Mouse (Mus musculus) limb, embryonic 15.5 days (tissue): ENCODE data around the gene Hoxc10. TPM values are rescaled to one million over a fixed set of nuclear protein-coding genes. Genes with fewer than 3 reads are reported as not detected.

Experiments
- ATAC-seq: fragments of 200-750 bp; cut with Nextera tagmentation; 2 replicates; pipeline ENCODE4 v1.8.0; 2017; ENCODE audit warnings: low read depth, moderate TSS enrichment; ENCODE audit not compliant: insufficient number of reproducible peaks, low FRiP score, low TSS enrichment
- H3K27ac ChIP-seq: fragments of 300-500 bp; sonication (generic); 2 replicates; pipeline ENCODE4 v1.5.1; 2015; ENCODE audit warnings: moderate library complexity, mild to moderate bottlenecking, inconsistent platforms
- H3K27me3 ChIP-seq: fragments of 300-500 bp; sonication (generic); 2 replicates; pipeline ENCODE4 v1.6.1; 2015; ENCODE audit warnings: inconsistent platforms
- H3K36me3 ChIP-seq: fragments of 300-500 bp; sonication (generic); 2 replicates; pipeline ENCODE4 v1.6.1; 2015; ENCODE audit warnings: inconsistent platforms
- H3K4me1 ChIP-seq: fragments of 300-500 bp; sonication (generic); 2 replicates; pipeline ENCODE4 v1.6.1; 2015; ENCODE audit warnings: inconsistent platforms
- H3K4me2 ChIP-seq: fragments of 300-500 bp; sonication (generic); 2 replicates; pipeline ENCODE4 v1.6.1; 2015; ENCODE audit warnings: mild to moderate bottlenecking, inconsistent platforms
- H3K4me3 ChIP-seq: fragments of 300-500 bp; sonication (generic); 2 replicates; pipeline ENCODE4 v1.5.1; 2015; ENCODE audit warnings: mild to moderate bottlenecking, inconsistent platforms
- H3K9ac ChIP-seq: fragments of 300-500 bp; sonication (generic); 2 replicates; pipeline ENCODE4 v1.6.1; 2015; ENCODE audit warnings: inconsistent platforms
- H3K9me3 ChIP-seq: fragments of 300-500 bp; sonication (generic); 2 replicates; pipeline ENCODE4 v1.6.1; 2016; ENCODE audit warnings: inconsistent platforms
- WGBS: fragments of 180-500 bp; shearing (Covaris S2); methylation state at CpG from one replicate; pipeline ENCODE4 v1.1.7; 2015; 5-methylcytosine and 5-hydroxymethylcytosine counted together
- polyA plus RNA-seq: library from polyadenylated mRNA; unstranded; fragments of >200 nt; fragmentation: Nextera tagmentation; extraction: Ambion mirVana; gene quantifications from 2 replicates; pipeline ENCODE4 v1.2.1, GENCODE M21; 2015

Hoxc10 gene
- polyA plus RNA-seq, 1 experiment from 2014 or later: 5.6 TPM

DNA sequence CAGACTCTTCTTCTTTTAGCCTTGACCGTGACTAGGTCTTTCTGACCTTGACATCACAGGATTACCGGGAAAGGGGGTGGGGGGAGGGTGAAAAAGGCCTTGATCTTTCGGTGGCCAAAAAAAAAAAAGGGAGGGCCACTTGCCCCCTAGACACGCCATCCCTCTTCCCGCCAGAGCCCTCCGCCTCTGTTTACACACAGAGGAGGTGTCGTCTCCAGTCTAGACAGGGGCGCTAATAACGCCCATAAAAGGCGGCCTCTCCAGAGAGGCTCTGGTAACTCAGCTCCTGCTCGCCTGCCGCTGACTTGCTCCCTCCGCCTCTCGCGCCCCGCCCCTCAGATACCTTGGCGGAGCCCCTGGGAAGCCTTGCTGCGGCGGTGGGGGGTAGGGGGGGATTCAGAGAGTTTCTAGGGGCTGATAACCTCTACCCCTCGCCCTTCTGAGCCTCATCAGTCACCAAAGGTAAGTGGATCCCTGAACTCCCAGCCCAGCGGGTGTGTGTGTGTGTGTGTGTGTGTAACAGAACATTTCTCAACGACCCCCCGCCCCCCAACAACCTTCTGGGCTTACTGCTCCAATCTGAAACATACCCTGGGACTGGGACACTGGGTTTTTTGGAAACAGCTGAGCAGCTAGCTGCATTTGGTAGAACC is 34.8 kb upstream of the Hoxc10 start:
- no peaks in the 10 kb centered on the region for H3K9me3 ChIP-seq
- H3K27ac ChIP-seq: no peak overlapping the region
- no peaks in the 10 kb centered on the region for H3K36me3 ChIP-seq
- peaks cover 11% of the 10 kb centered on the region for H3K4me1 ChIP-seq
- no peak overlapping the region for H3K9ac ChIP-seq
- peak overlapping the region; percentile 7; the same call in 1 of the 2 replicates for H3K4me3 ChIP-seq
- WGBS: 2% methylated on average over 23 of the region's 23 CpGs
- H3K4me2 ChIP-seq: no peak overlapping the region
- peaks cover 100% of the 10 kb centered on the region for H3K27me3 ChIP-seq
- ATAC-seq: no peak

DNA sequence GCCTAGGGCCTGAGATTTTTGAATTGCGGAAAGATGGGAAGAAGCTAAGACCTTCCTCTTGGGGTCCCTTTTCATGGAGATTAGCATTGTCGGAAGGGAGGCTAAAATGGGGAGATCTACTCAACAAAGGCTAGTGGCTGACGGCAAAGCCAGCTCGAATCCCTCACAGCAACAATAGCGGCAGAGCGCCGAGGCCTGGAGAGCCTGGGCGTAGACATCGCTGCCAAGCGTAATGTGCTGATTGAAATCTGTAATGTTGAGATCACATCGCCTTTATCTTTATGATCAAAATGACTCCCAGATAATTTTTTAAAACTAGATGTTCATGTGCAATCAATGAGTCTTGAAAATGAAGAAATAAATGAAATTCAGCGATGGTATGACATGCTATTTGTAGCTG is 32.2 kb upstream of the Hoxc10 start:
- no peak overlapping the region for H3K27ac ChIP-seq
- no peaks in the 10 kb centered on the region for H3K9me3 ChIP-seq
- no peak overlapping the region for H3K4me2 ChIP-seq
- ATAC-seq: no peak
- peak overlapping the region; percentile 26 for H3K4me3 ChIP-seq
- H3K4me1 ChIP-seq: peaks cover 17% of the 10 kb centered on the region
- H3K36me3 ChIP-seq: no peaks in the 10 kb centered on the region
- H3K27me3 ChIP-seq: peaks cover 100% of the 10 kb centered on the region
- no peak overlapping the region for H3K9ac ChIP-seq
- WGBS: 7% methylated on average over 12 of the region's 12 CpGs

DNA sequence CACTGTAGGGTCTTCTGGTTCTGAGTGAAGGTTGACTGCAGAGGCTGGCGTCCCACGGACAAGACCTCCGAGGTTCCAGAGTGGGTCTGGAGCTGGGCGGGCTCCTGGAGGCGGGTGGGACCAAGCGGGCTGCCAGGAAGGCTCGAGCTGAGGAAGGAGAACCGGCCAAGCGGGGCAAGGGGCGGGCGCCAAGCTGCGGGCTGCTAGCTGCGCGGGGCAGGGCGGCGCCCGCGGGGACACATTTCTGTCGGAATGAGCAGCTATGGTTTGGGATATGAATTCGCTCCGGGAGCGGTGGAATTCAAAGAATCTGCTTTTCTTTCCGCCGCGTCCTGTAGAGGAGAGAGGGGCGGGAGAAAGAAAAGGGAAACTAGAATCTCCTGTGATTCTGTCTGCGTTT is 31.7 kb upstream of the Hoxc10 start:
- peaks cover 22% of the 10 kb centered on the region for H3K4me1 ChIP-seq
- 2% methylated on average over 26 of the region's 27 CpGs for WGBS
- H3K9me3 ChIP-seq: no peaks in the 10 kb centered on the region
- no peaks in the 10 kb centered on the region for H3K36me3 ChIP-seq
- peak overlapping the region; percentile 26 for H3K4me3 ChIP-seq
- H3K27me3 ChIP-seq: peaks cover 100% of the 10 kb centered on the region
- no peak overlapping the region for H3K9ac ChIP-seq
- no peak for ATAC-seq
- H3K4me2 ChIP-seq: peak overlapping the region; percentile 30
- no peak overlapping the region for H3K27ac ChIP-seq

DNA sequence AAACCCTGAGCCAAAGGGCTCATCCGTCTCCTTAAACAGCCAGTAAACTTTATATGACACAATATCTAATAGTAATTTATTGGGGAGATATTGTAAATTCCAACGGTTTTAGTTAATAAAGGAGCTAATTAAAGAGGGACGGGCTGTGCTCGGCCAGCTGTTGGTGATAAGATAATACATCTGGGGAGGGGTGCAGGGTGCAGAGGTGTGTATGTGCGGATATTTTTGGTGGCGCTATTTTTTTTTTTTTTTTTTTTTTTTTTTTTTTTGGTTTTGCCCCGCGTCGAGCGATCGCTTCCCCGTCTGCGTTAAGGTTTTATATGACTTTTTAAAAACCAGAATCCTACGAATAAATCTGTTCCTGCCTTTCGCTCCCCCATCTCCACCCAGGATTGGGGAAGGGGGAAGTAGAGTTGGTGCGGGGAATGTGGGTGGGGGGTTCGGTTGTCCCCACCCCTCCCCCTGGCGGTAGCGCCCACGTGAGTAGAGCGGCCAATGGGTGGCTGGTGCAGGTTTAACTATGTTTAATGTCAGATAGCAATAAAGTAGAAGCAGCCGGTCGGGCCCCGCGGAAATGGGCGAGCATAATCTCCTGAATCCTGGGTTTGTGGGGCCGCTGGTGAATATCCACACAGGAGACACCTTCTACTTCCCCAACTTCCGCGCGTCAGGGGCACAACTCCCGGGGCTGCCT is 30.2 kb upstream of the Hoxc10 start, which contains the start of gene Hoxc12:
Gene Hoxc12, plus strand, starts transcription at position 479 of the 694 bp plus-strand sequence.
- no peak for ATAC-seq
- Histone ChIP-seq H3K27me3 (peaks cover 100% of the 10 kb centered on the region), H3K4me2 (peak within 1 kb of the TSS; percentile 38), H3K4me3 (peak within 1 kb of the TSS; percentile 36), H3K9me3 (no peaks in the 10 kb centered on the region), H3K9ac (no peak within 1 kb of the TSS), H3K4me1 (peaks cover 22% of the 10 kb centered on the region), H3K27ac (peak within 1 kb of the TSS; percentile 61), H3K36me3 (no peaks in the 10 kb centered on the region)
- WGBS: under 1% methylated on average over 31 of the region's 31 CpGs

DNA sequence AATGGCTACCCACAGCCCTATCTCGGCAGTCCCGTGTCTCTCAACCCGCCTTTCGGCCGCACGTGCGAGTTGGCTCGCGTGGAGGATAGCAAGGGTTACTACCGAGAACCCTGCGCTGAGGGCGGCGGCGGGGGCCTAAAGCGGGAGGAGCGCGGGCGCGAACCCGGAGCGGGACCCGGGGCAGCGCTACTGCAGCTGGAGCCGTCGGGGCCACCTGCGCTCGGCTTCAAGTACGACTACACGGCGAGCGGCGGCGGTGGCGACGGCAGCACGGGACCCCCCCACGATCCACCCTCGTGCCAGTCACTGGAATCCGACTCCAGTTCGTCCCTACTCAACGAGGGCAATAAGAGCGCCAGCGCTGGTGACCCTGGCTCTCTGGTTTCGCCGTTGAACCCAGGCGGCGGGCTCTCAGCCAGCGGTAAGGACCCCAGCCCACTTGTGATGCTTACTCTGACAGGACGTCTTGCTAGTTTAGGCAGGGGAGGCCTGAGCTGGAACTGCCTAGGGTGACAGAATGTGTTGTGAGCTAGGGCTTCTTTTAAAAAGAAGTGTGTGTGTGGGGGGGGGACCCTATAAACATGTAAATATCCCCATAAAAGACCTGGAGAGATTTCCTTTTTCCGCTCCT is 29.4 kb upstream of the Hoxc10 start:
- 2% methylated on average over 50 of the region's 50 CpGs for WGBS
- Histone ChIP-seq H3K4me3 (peak overlapping the region; percentile 36), H3K9ac (no peak overlapping the region), H3K4me2 (peak overlapping the region; percentile 38), H3K4me1 (peaks cover 18% of the 10 kb centered on the region), H3K27me3 (peaks cover 99% of the 10 kb centered on the region), H3K9me3 (no peaks in the 10 kb centered on the region), H3K36me3 (no peaks in the 10 kb centered on the region), H3K27ac (peak overlapping the region; percentile 61)
- ATAC-seq: no peak

DNA sequence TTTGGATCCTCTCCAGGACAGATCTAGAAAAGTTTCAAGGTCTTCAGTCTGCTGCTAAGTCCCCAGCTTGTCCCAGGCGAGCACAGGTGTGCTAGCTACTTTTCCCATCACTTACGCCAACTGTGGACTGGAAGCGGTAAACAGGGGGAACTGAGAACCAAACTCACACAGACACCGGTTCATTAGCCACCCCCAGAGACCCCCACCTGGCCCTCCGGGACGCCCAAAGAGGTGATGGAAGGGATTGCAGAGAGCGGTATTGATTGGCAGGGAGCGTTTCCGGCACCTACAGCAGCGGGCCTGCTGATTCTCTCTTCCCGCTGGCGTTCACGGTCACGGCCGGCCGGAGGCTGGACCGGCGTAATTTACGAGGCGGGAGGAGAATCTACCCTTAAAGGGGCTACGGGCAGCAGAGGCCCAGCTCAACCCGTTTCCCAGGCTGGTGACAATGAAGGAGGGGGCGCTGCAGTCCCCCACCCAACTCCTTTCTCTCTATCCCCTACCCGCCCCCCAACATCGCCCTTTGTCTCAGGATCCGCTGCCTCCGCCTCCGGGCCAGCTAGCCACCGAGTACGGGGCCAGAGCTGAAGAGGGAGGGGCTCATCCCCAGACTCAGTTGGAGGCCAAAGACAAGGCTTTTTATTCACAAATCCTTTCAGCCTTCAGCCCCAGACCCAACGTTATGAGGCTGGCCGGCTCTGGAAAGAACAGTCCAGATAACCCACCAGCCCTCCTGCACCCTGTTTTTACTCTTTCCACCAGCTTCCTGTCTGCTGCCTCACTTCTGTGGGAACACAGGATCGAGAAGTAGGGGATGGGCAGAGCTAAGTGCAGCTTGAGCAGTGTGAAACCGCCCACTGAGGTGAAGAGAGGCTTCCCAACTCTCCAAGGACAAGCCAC is 27.1 kb upstream of the Hoxc10 start:
- peak overlapping the region; percentile 31 for H3K4me2 ChIP-seq
- WGBS: 8% methylated on average over 34 of the region's 34 CpGs
- no peak overlapping the region for H3K9ac ChIP-seq

DNA sequence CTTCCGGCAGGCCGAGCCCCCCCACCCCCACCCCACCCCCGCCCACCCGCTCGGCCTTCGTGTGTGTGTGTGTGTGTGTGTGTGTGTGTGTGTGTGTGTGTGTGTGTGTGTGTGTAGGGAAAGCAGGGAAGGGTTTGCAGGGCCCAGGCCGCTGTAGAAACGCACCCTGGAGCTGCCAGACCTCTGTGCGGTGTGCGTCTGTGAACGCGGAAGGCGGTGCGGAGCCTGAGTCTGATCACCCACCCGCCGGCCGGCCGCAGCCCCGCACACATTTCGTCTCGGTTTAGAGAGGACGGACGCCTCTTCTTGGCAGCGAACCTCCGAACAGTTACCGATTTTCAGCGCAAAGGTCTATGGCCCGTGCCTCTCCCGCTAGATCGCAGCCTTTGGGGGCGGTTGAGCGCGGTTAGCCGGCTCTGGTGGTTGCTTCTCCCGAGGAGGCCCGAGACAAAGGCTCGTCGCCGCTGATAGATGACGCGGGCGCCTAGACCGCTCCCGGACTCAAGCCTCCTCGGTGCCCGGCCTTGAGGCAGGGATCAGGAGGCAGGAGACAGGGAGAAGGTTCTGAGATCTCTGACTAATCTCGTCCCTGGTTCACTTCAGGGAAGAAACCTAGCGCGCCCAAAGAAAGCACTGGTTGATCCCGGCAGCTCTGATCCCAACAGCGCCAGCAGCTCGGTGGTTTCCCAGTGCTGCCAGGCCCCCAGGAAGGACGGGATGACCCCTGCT is 23.7 kb upstream of the Hoxc10 start:
- no peak for ATAC-seq
- H3K4me2 ChIP-seq: peak overlapping the region; percentile 48
- H3K4me3 ChIP-seq: peak overlapping the region; percentile 33

More for the DNA sequence above, 27.1 kb upstream of the Hoxc10 start:
- H3K4me3 ChIP-seq: peak overlapping the region; percentile 6; the same call in 1 of the 2 replicates
- ATAC-seq: no peak
- H3K9me3 ChIP-seq: no peaks in the 10 kb centered on the region
- peaks cover 96% of the 10 kb centered on the region for H3K27me3 ChIP-seq
- no peak overlapping the region for H3K27ac ChIP-seq
- H3K4me1 ChIP-seq: peaks cover 28% of the 10 kb centered on the region
- H3K36me3 ChIP-seq: no peaks in the 10 kb centered on the region

DNA sequence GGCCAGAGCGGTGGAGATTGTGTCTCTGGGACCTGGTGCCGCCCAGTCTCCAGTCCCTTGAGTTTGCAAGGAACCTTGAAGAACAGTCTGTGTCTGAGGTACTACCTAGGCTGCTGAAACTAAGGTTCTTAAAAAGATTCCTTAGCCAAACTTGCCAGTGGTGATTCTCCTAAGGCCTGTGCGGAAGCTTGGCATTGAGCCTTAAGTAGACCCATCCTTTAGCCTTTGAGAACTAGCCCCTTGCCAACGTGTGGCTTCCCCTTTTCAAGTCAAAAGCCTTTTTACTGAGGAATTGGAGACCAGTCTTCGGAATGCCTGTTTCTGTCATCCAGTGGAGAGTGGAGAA is 23.2 kb upstream of the Hoxc10 start:
- peak overlapping the region; percentile 48 for H3K4me2 ChIP-seq
- H3K4me3 ChIP-seq: peak overlapping the region; percentile 33
- WGBS: 15% methylated on average over 5 of the region's 5 CpGs
- no peak overlapping the region for H3K27ac ChIP-seq
- H3K4me1 ChIP-seq: peaks cover 17% of the 10 kb centered on the region
- H3K9ac ChIP-seq: no peak overlapping the region
- H3K36me3 ChIP-seq: no peaks in the 10 kb centered on the region
- peaks cover 95% of the 10 kb centered on the region for H3K27me3 ChIP-seq
- no peaks in the 10 kb centered on the region for H3K9me3 ChIP-seq
- no peak for ATAC-seq

More for the DNA sequence above, 23.7 kb upstream of the Hoxc10 start:
- no peak overlapping the region for H3K9ac ChIP-seq
- H3K27me3 ChIP-seq: peaks cover 95% of the 10 kb centered on the region
- H3K27ac ChIP-seq: no peak overlapping the region
- peaks cover 17% of the 10 kb centered on the region for H3K4me1 ChIP-seq
- no peaks in the 10 kb centered on the region for H3K36me3 ChIP-seq
- H3K9me3 ChIP-seq: no peaks in the 10 kb centered on the region
- 2% methylated on average over 51 of the region's 53 CpGs for WGBS

DNA sequence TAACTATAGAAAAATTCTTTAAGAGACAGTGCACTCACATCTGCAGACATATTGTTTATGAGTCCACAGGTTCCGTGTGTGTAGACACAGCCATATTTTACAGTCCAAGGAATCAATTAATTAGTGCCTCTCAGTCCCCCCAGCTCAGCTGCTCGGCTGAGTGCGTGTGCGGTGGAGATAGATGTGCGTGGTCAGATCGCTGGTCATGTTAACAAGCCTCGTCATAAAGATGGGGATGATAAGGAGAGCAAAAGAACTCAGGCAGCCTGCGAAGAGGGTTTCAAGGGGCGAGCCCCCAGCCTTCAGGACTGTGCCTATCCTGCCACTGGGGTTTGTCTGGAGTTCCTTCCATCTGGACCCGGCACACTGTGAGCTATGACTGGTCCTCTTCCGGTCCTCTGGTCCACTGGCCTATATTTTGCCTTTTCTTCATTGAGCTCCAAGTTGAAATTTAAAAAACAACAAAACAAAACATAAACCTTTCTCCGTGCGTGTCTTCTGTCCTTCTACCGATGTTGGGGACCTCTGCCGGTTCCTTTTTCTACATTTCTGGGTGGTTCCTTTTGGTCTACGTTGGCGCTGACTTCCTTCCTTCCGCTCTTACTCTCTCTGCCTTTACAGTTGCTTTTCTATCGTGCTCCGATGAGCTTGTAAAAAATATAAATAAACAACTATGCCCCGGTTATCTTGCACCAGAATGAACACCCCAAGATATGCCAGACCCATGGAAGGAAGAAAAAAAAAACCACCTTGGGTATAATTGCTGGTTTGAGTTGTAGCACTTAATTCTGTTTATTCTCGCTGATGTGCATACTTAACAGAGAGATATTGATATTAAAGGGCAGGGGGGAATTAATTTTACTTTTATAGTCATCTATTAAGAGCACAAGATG is 21.2 kb upstream of the Hoxc10 start:
- Histone ChIP-seq H3K4me3 (no peak overlapping the region), H3K9me3 (no peaks in the 10 kb centered on the region), H3K9ac (no peak overlapping the region), H3K4me1 (peaks cover 12% of the 10 kb centered on the region), H3K27ac (no peak overlapping the region), H3K4me2 (no peak overlapping the region), H3K27me3 (peaks cover 90% of the 10 kb centered on the region), H3K36me3 (no peaks in the 10 kb centered on the region)
- 19% methylated on average over 22 of the region's 22 CpGs for WGBS
- ATAC-seq: no peak

DNA sequence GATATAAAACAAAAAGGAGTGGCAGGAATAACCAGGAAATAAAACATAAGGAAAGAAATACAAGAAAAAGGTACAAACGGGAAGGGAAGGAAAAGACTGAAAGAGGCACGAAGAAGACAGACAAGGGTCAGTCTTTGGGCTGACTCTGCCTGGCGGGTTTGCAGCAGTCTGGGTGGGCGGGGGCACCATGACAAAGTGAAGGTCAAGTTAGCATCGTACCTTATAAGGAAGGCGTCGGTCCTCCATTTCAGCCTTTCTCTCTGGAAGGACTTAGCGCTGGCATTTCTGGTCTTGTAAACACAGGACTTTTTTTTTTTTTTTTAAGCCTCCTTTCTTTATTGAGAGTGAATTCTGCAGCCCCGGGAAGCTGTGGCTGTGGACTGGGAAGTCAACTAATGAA is 19.3 kb upstream of the Hoxc10 start:
- 6% methylated on average over 9 of the region's 9 CpGs for WGBS
- Histone ChIP-seq H3K4me2 (peak overlapping the region; percentile 14; the same call in 1 of the 2 replicates), H3K4me1 (peaks cover 12% of the 10 kb centered on the region), H3K9ac (no peak overlapping the region), H3K9me3 (no peaks in the 10 kb centered on the region), H3K36me3 (no peaks in the 10 kb centered on the region), H3K4me3 (no peak overlapping the region), H3K27me3 (peaks cover 90% of the 10 kb centered on the region), H3K27ac (no peak overlapping the region)
- no peak for ATAC-seq
